Mouse (Mus musculus): ENCODE data around the gene Ank3. TPM values are rescaled to one million over a fixed set of nuclear protein-coding genes. Genes with fewer than 3 reads are reported as not detected.

Gene Ank3
- total RNA-seq, 2 experiments from 2014 or later, result 0.05 TPM; not detected in 1

- no peak for ATAC-seq (replicated peaks; ENCODE audit: poor library complexity, severe bottlenecking)
Measured at GRCm38 (mm10) chr10:69466201-69466585, 67.6 kb downstream of the Ank3 start.

GRCm38 (mm10) chr10:69466586-69466985, 68.0 kb downstream of the Ank3 start:
- no peak for ATAC-seq (replicated peaks; ENCODE audit: poor library complexity, severe bottlenecking)

DNA sequence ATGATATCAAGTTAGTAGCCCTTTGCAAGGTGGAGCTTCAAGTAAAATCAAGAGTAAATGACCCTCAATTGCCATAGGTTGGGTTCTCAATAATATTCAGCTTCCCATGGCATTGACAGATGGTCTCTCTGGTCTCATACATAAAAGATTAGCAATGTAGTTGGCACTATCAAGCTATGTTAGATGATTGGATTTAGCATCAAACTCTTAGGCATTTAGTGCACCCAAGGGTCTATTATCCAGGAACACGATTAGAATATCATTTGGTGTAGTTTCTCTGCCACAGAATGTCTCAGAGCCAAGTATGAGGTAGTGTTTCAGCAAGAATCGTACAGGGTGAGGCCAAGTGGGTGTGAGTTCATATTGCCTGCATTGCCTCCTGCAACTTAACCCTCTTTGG, 68.6 kb downstream of the Ank3 start:
- no peak for ATAC-seq (replicated peaks; ENCODE audit: poor library complexity, severe bottlenecking)

DNA sequence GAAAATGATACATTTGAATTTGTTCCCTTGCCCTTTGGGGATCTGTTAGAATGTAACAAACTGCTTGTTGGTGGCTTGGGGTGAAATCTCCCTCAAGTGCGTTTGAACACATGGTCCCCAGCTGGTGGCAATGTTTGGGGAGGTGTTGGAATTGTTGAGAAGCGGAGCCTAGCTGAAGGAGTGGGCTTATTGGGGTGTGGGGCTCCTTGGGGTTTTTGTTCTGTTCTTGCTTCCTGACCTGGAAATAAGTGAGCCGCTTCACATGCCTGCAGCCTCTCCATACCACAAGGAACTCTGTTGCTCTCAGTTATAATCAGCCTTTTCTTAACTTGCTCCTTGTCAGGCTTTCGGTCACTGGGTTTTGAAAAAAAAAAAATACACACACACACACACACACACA, 73.3 kb downstream of the Ank3 start:
- no peak for ATAC-seq (replicated peaks; ENCODE audit: poor library complexity, severe bottlenecking)

DNA sequence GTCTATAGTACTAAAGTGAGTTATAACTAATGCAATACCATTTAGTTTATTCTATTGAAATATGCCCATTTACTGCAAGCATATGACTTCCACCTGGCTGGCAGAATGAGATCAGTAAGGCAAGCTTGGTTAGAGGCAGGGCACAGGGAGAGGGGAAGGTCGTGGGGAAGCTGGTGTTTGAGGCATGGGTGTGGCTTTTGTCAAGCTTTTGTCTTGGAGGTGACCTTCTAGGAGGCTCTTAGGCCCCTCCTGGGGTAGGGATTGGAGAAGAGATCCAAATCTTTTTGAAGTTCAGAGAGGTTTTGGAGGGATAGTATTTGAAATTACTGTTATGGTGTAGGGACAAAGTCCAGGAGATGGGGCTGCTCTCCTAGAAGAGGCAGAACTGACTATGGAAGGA, 78.3 kb downstream of the Ank3 start:
- no peak for ATAC-seq (replicated peaks; ENCODE audit: poor library complexity, severe bottlenecking)

DNA sequence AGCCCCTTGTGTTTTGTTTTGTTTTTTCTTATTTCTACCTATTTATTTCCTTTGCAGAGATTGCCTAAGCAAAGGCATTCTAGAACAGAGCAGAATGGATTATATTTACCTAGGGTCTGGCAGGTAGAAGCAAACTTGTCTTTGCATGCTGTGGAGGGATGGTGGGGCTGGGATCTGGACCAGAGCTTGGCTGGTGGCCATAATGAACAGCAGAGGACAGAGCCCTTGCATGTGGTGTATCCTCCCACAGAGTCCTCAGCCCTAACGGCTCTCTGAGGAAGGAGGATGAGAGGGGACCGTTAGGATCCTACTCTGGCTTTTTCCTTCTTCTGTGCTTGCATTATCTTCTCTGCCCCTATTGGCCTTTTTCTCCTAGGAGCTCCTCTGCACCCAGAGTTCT, 79.1 kb downstream of the Ank3 start:
- no peak for ATAC-seq (replicated peaks; ENCODE audit: poor library complexity, severe bottlenecking)

- ATAC-seq (replicated peaks; ENCODE audit: poor library complexity, severe bottlenecking), result no peak
Measured at GRCm38 (mm10) chr10:69478831-69479230, 80.3 kb downstream of the Ank3 start.

DNA sequence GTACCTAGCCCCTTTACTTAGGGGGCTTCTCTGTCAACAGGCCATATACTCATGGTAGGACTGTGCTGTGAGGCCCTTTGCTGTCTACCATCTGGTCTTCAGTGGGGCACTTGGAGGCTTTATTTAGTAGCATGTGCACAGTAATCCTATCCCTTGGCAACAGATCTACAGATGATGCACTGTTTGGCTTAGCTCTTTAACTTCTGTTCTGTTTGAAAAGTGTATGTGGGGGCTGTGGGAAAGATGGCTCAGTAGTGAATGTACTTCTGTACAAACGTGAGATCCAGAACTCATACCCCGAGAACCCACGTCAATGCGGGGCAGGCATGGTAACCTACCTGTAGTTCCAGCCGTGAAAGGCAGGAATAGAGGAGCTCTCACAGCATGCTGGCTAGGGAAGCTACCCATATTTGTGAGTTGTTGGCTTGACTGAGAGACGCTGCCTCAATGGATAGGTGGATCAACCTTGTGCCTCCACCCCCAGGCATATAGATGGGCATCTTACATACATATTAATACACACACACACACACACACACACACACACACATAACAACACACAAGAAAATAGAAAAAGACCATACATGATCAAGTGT, 86.7 kb downstream of the Ank3 start:
- ATAC-seq (replicated peaks; ENCODE audit: poor library complexity, severe bottlenecking), result no peak

DNA sequence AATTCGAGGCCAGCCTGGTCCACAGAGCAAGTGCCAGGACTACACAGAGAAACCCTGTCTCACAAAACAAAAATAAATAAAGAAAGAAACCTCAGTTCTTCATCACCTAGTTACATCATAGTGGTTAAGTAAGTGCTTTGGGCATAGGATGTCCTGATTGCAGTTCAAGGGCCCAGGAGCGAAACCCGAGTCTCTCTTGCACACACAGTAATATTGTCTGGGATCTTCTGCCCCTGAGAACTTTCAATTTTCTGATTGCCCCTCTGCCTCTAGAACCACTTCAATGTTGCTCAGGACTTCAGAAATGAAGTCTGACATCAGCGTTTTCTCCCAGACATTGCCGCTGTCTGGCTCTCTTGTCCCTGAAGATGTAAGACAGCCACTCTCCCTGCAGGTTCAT, 91.6 kb downstream of the Ank3 start:
- no peak for ATAC-seq (replicated peaks; ENCODE audit: poor library complexity, severe bottlenecking)

DNA sequence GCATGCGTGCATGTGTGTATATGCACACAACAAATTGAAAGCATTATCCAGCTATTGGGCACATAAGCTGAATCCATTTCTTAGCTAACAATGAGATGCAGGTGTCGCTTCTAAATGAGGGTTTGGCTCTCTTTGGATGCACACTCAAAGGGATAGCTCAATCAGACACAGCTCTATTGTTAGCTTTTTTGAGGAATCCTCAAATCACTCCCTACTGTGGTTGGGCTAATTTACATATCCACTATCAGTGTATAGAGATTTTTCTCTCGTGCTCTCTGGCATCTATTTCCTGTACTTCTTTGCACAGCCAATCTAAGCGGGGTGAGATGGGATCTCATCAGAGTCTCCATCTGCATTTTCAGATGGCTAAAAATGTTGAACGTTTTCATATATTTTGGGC, 93.4 kb downstream of the Ank3 start:
- no peak for ATAC-seq (replicated peaks; ENCODE audit: poor library complexity, severe bottlenecking)

DNA sequence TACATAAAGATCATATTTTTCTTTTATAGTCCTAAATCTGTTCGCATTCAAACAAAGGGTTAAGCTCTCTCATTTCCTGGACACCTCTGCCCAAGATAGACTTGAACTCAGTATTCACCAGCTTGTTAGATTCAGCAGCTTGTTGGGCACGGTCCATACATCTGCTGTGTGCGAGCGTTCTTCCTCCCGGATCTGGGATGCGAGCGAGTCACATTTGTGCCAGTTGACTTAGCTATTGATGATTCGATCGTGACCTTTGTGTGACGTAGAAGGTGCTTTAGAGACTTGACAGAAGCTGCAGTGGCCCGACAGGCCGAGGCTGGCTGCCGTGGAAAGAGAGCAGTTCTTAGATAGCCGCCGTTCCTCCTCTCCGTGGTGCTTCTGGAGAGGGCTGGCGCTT, 98.8 kb downstream of the Ank3 start:
- ATAC-seq (replicated peaks; ENCODE audit: poor library complexity, severe bottlenecking), result no peak

DNA sequence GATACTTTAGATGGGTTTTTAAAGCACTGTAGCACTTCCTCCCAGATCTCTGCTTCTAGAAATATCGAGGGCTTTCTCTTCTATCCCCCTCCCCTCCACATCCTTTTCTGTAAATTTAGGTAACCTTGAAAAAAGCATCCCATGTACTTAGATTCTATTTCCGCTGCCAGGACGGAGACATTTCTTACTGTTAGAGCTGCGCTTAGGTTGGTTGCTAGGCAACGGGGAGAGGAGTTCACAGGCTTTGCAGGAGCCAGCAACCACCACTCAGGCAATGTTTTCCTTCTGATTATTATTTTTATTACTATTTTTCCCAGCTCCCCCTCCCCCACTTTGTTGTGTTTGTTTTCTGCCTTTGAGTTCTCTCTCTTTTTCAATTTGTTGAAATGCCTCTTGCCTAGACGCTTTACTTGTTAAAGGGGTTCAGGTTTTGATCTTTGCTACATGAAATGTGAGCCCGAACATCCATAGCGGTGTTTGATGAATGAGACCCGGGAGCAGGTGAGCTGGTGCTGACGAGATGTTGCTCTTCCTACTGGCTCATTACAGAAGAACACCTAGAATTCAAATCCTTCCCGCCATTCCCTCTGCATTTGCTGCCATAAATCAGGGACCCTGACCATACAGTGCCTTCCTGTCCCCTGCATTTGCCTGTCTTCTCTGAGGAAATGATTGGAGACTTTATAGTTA, 101.7 kb downstream of the Ank3 start:
- ATAC-seq (replicated peaks; ENCODE audit: poor library complexity, severe bottlenecking), result no peak

DNA sequence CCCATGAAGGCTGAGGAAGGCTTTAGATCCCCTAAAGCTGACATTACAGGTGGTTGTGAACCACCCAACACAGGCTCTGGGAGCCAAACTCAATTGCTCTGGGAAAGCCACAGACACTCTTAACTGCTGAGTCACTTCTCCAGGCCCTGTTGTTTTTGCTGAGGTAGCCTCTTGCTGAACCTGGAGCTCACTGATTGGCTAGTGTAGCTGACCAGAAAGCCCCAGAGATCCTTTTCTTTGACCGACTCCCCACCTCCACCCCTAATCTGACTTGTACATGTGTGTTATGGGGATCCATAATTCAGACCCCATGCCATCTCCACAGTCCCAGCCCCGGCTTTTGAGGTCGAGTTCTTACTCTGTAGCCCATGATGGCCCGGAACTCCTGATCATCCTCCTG, 105.2 kb downstream of the Ank3 start:
- ATAC-seq (replicated peaks; ENCODE audit: poor library complexity, severe bottlenecking), result no peak

GRCm38 (mm10) chr10:69507719-69508118, 109.1 kb downstream of the Ank3 start:
- no peak for ATAC-seq (replicated peaks; ENCODE audit: poor library complexity, severe bottlenecking)

DNA sequence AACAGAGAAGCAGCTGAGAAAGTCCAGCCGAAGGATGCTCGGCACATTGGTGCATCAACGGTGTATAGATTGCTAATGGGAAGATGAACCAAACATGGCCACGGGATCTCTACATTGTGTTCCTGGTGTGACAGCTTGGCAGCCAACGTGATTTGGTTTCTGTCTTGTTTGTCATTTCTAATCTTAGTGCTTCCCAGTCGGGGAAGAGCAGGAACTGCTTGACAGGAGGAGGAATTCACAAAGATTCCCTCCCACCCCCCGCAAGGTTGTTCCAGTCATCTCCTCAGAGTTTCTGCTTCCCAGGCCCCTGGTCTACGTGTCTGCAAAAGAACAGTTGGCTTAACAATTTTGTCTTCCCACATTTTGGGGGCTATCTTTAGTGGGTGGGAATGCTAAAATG, 111.8 kb downstream of the Ank3 start:
- ATAC-seq (replicated peaks; ENCODE audit: poor library complexity, severe bottlenecking), result no peak

- no peak for ATAC-seq (replicated peaks; ENCODE audit: poor library complexity, severe bottlenecking)
Measured at GRCm38 (mm10) chr10:69511234-69511633, 112.7 kb downstream of the Ank3 start.

DNA sequence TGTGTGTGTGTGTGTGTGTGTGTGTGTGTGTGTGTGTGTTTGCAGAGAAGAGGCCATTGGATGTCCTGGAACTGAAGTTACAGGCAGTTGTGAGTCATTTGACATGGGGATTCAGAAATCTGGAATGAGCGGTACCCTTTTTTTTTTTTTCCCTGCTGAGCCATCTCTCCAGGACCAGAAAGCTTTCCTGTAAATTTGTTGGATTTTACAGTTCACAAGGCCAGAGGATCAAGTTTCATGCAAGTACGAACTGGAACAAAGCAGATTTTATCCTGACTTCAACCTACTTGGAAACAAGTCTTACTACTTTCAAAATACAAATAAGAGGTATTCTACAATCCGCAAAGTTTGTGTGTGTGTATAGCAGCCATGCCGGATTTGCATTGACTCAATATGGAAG, 123.4 kb downstream of the Ank3 start:
- ATAC-seq (replicated peaks; ENCODE audit: poor library complexity, severe bottlenecking), result no peak

- ATAC-seq (replicated peaks; ENCODE audit: poor library complexity, severe bottlenecking), result no peak; the same call in 1 of the 2 replicates
Measured at GRCm38 (mm10) chr10:69523202-69523601, 124.6 kb downstream of the Ank3 start.

- ATAC-seq (replicated peaks; ENCODE audit: poor library complexity, severe bottlenecking), result no peak
Measured at GRCm38 (mm10) chr10:69527318-69527717, 128.7 kb downstream of the Ank3 start.

DNA sequence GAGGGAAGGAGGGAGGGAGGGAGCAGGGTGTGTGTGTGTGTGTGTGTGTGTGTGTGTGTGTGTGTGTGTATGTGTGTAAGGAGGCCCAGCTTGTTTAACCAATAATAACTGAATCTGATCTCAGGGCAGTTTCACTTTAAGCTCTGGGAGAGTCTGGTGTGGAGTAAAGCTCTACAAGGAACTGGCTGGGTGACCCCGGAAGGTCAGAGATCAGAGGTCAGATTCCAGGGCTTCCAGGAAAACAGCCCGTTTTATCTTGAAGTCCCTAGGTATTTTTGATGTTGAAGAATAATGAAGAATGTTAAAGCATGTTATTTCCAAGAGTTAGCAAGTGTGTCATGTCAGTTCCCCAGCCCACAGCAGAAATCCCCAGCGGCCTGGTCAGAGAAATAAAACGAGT, 130.2 kb downstream of the Ank3 start:
- no peak for ATAC-seq (replicated peaks; ENCODE audit: poor library complexity, severe bottlenecking)

DNA sequence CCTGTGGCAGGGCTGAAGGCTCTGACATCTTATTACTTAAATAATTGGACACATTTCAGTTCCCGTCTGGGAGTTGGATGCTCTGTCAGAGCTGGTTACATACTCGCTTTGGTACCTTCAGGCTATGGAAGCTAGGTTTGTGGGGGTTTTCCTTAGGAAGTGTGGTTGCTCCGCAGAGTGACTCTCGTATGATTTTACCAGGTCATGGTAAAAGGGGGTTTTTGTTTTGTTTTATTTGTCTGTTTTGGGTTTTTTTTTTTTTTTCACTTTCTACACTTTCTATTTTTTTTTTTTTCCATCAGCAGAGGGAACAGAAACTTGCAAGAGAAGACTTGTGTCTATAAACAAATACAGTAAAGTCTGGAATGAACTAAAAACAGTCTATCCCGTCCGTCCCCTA, 131.8 kb downstream of the Ank3 start:
- no peak for ATAC-seq (replicated peaks; ENCODE audit: poor library complexity, severe bottlenecking)

DNA sequence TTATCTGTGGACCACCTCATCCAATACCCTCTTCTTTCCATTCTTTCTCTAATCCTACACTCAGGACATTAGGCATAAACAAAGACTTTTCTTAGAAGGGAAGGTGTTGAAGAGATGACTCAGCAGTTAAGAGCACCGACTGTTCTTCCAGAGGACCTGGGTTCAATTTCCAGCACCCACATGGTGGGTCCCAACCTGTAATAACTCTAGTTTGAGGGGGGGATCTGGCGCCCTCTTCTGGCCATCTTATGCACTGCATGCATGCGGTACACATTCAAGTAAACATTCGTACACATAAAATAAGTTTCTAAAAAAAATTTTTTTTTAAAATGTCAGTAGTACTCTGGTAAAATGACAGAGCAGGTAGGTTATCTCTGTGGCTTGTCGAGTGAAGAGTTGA, 133.0 kb downstream of the Ank3 start:
- no peak for ATAC-seq (replicated peaks; ENCODE audit: poor library complexity, severe bottlenecking)
